Mouse (Mus musculus) regulatory T cell (primary cell): ENCODE measurements around the gene Mms19.

ENCODE experiments used
- in situ Hi-C: fragments of 300-600 bp; cut with MboI, MseI; formaldehyde crosslinking; loops from one replicate; pipeline ENCODE4 v1.15.1; 2025; ENCODE audit warnings: high pct_unique_total_duplicates

The Mms19 gene

DNA sequence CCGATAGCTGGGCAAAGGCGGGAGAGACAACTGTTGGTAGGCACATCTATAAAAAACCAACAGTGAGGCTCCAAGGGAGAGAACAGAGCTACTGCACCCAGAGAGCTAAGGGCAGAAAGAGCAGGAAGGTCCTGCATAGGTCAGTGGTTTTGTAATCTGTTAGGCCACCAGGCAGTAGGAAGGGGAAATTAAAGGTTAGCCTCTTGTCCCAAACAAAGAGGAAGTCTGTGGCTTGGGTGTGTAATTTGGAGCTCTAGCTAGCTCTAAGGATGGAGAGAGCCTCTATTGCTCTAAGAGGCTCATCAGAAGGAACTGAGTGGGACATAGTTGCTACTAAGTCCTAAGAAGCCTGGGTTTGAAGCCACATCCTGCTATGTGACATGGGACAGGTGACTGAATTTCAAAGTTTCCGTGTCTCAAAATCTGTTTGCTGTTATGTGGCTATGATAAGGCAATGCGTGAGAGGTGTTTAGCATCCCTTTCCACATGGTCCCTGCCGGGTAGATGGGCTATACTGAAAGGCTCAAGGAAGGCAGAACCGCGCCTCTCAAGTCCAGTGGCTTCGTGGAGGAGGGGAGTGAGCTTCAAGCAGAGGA, 80.4 kb downstream of the Mms19 start:
- in situ Hi-C loops: no loop called here

DNA sequence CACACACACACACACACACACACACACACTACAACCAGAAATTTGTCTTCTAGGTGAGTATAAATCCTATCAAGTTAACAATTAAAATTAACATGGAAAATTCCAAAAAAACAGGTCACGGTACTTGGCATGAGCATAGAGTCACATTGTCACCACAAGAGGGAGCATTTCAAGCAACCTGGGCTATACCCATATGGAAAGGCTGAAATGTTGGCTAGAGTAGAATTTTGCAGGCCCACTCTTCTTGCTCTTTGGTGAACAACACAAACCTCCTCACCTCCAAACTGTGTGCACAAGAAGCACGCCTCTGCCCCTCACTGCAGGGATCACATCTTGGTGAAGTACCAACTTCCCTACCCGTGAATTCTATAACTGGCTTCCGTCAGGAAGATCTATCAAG, 82.1 kb downstream of the Mms19 start:
- in situ Hi-C loops: no loop called here

- in situ Hi-C loops: no loop called here
These were observed 84.6 kb downstream of the Mms19 start for GRCm38 (mm10) chr19:41896319-41896711.

GRCm38 (mm10) chr19:41895460-41896318, 85.3 kb downstream of the Mms19 start, which contains the start of gene Rrp12:
TSS of gene Rrp12 (minus strand) at chr19:41896173.
- in situ Hi-C loops: no loop called here

- in situ Hi-C loops: loop anchor here (5.0 kb wide), 1 partner anchor 48 kb away; the partner anchor contains the start of gene Frat2
These were observed 86.0 kb downstream of the Mms19 start for GRCm38 (mm10) chr19:41894959-41895358.
